18 mouse cellular contexts compared by ENCODE assay signal in the genomic region with DNA sequence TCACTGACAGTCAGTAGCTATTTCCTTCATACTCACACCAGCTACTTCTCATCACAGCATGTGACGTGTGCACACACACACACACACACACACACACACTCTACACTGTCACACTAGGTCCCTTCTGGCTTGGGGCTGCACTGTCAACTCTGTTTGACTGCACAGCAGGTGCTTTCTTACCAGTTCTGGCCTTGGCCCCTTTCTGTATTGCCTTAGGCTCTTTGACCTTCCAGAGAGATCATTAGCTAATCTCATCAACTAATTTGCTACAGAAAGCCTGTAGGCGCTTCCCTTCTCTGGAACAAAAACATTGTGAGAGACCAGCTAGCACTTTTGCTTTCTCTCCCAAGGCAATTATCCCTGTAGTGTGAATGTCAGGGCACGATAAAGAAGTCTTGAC.
DNase-seq lines count a peak whose midpoint lies in the region; ATAC-seq and TF ChIP-seq lines count a peak whose summit lies in the region.
"Had no signal": no experiment of that assay in that cellular context is flagged by ENCODE, and none has a peak within 500 bp of the region (broad histone marks: within the 10 kb centered on the region; RNA-seq: fewer than 3 reads in every experiment).

No protein-coding gene starts in this region.

- TF ChIP-seq CTCF in kidney, adult 2 months (conservative IDR thresholded peaks at IDR 0.05; ENCODE audit: insufficient read depth, insufficient read length, low read depth, low read length) = no peak

- no peaks in the 10 kb centered on the region for H3K9me3 ChIP-seq in forebrain, embryonic 10.5 days
- no peaks in the 10 kb centered on the region for H3K9me3 ChIP-seq in forebrain, embryonic 15.5 days
- H3K9me3 ChIP-seq in kidney, embryonic 16.5 days (ENCODE audit: low read length) = no peaks in the 10 kb centered on the region
- no peaks in the 10 kb centered on the region for H3K9me3 ChIP-seq in midbrain, embryonic 15.5 days
- H3K9me3 ChIP-seq: limb, embryonic 15.5 days had no signal

- peaks cover 37% of the 10 kb centered on the region for H3K4me1 ChIP-seq in forebrain, embryonic 10.5 days
- peaks cover 5% of the 10 kb centered on the region; the same call in 1 of the 2 replicates for H3K4me1 ChIP-seq in forebrain, embryonic 15.5 days
- H3K4me1 ChIP-seq in kidney, embryonic 16.5 days (ENCODE audit: insufficient read depth, low read length) = peaks cover 21% of the 10 kb centered on the region
- no peaks in the 10 kb centered on the region for H3K4me1 ChIP-seq in kidney, adult 2 months (ENCODE audit: control insufficient read depth, insufficient read depth, low read length)
- H3K4me1 ChIP-seq in midbrain, embryonic 15.5 days = peaks cover 10% of the 10 kb centered on the region

- peaks cover 47% of the 10 kb centered on the region for H3K27me3 ChIP-seq in forebrain, embryonic 10.5 days (ENCODE audit: poor library complexity, severe bottlenecking)
- no peaks in the 10 kb centered on the region for H3K27me3 ChIP-seq in forebrain, embryonic 15.5 days
- H3K27me3 ChIP-seq in kidney, embryonic 16.5 days (ENCODE audit: insufficient read depth, low read length) = no peaks in the 10 kb centered on the region
- no peaks in the 10 kb centered on the region; the same call in 1 of the 2 replicates for H3K27me3 ChIP-seq in kidney, adult 2 months (replicated peaks; ENCODE audit: control insufficient read depth, insufficient read depth, low read length)
- H3K27me3 ChIP-seq in midbrain, embryonic 15.5 days (replicated peaks) = no peaks in the 10 kb centered on the region
- H3K27me3 ChIP-seq: limb, embryonic 15.5 days; Patski had no signal

- 18% methylated on average over 3 of the region's 3 CpGs for WGBS in forebrain, embryonic 10.5 days
- WGBS in forebrain, embryonic 15.5 days = 27% methylated on average over 3 of the region's 3 CpGs
- 31% methylated on average over 3 of the region's 3 CpGs for WGBS in kidney, embryonic 16.5 days
- 54% methylated on average over 3 of the region's 3 CpGs for WGBS in kidney, adult 2 months
- WGBS in midbrain, embryonic 15.5 days = 29% methylated on average over 3 of the region's 3 CpGs

- no peak overlapping the region for H3K4me2 ChIP-seq in forebrain, embryonic 15.5 days (replicated peaks)
- H3K4me2 ChIP-seq in kidney, embryonic 16.5 days (replicated peaks; ENCODE audit: low read depth, low read length) = no peak overlapping the region
- H3K4me2 ChIP-seq in midbrain, embryonic 15.5 days = no peak overlapping the region
- H3K4me2 ChIP-seq: limb, embryonic 15.5 days had no signal

- peak; percentile 20 for DNase-seq in forebrain, embryonic 10.5 days (ENCODE audit: extremely low spot score, low spot score)
- DNase-seq in kidney, adult 2 months = no peak
- DNase-seq in embryo, embryonic 10.5 days (ENCODE audit: low spot score) = peak; percentile 55
- DNase-seq in layer of hippocampus, postnatal 36 days = no peak
- no peak for DNase-seq in right cerebral cortex, postnatal 10 days (ENCODE audit: low spot score in 2 of 2)
- DNase-seq: adrenal gland, adult 2 months; cerebellum, adult 11 months; cerebellum, postnatal 25 days; gastrocnemius, postnatal 25 days; kidney, adult 18-20 months; kidney, postnatal 4 days; liver, postnatal 0 days; right cerebral cortex, adult 18-20 months had no signal

- no peaks in the 10 kb centered on the region for H3K36me3 ChIP-seq in forebrain, embryonic 10.5 days (replicated peaks)
- H3K36me3 ChIP-seq in forebrain, embryonic 15.5 days = no peaks in the 10 kb centered on the region
- no peaks in the 10 kb centered on the region for H3K36me3 ChIP-seq in kidney, embryonic 16.5 days (ENCODE audit: insufficient read depth, low read length)
- H3K36me3 ChIP-seq in kidney, adult 2 months (ENCODE audit: control insufficient read depth, insufficient read depth, low read length) = no peaks in the 10 kb centered on the region
- H3K36me3 ChIP-seq in midbrain, embryonic 15.5 days (replicated peaks) = no peaks in the 10 kb centered on the region
- H3K36me3 ChIP-seq: limb, embryonic 15.5 days had no signal

- no peak overlapping the region for H3K9ac ChIP-seq in forebrain, embryonic 15.5 days (replicated peaks)
- H3K9ac ChIP-seq in kidney, embryonic 16.5 days (replicated peaks; ENCODE audit: low read length) = no peak overlapping the region
- H3K9ac ChIP-seq in midbrain, embryonic 15.5 days = no peak overlapping the region
- H3K9ac ChIP-seq: limb, embryonic 15.5 days; liver, postnatal 0 days had no signal

- no peak overlapping the region for H3K27ac ChIP-seq in forebrain, embryonic 10.5 days
- H3K27ac ChIP-seq in forebrain, embryonic 15.5 days (replicated peaks) = no peak overlapping the region
- no peak overlapping the region for H3K27ac ChIP-seq in kidney, embryonic 16.5 days (ENCODE audit: low read length)
- no peak overlapping the region for H3K27ac ChIP-seq in kidney, adult 2 months (ENCODE audit: insufficient read depth, low read depth, low read length)
- no peak overlapping the region for H3K27ac ChIP-seq in midbrain, embryonic 15.5 days
- H3K27ac ChIP-seq: limb, embryonic 15.5 days had no signal

- H3K4me3 ChIP-seq in forebrain, embryonic 10.5 days = no peak overlapping the region
- H3K4me3 ChIP-seq in forebrain, embryonic 15.5 days = no peak overlapping the region
- no peak overlapping the region for H3K4me3 ChIP-seq in kidney, embryonic 16.5 days (ENCODE audit: low read length)
- H3K4me3 ChIP-seq in kidney, adult 2 months (ENCODE audit: insufficient read depth, low read depth, low read length) = no peak overlapping the region
- H3K4me3 ChIP-seq in midbrain, embryonic 15.5 days = no peak overlapping the region
- H3K4me3 ChIP-seq: limb, embryonic 15.5 days had no signal

- no peak for TF ChIP-seq POLR2A in kidney, adult 2 months (IDR thresholded peaks at IDR 0.05; ENCODE audit: low read depth, low read length)

- ATAC-seq in forebrain, embryonic 15.5 days (replicated peaks) = no peak
- ATAC-seq in kidney, embryonic 16.5 days (ENCODE audit: low FRiP score, low TSS enrichment) = 0 out of 2 replicates have a peak, but pooled peaks have one; percentile 49
- 0 out of 2 replicates have a peak, but pooled peaks have one; percentile 24 for ATAC-seq in midbrain, embryonic 15.5 days (replicated peaks)
- ATAC-seq: liver, postnatal 0 days; Patski had no signal

Comparison
In these comparisons a context has a peak if more than half of its experiments do, and no peak if none do; other contexts are left out.
1. DNase-seq: peak in forebrain, embryonic 10.5 days (single experiment) and embryo, embryonic 10.5 days (single experiment); none in kidney, adult 2 months (single experiment), layer of hippocampus, postnatal 36 days (0 of 2) and right cerebral cortex, postnatal 10 days (0 of 2).